Mouse (Mus musculus) heart, postnatal 0 days (tissue): ENCODE data around the gene Cacnb4.

Experiments
- CTCF ChIP-seq: IDR thresholded peaks from 2 replicates; pipeline ENCODE4 v1.5.1; 2016; ENCODE audit warnings: antibody characterized with exemption, control low read depth, low read depth
- EP300 ChIP-seq: IDR thresholded peaks from 2 replicates; pipeline ENCODE4 v1.6.1; 2016; ENCODE audit warnings: antibody characterized with exemption, low read depth

DNA sequence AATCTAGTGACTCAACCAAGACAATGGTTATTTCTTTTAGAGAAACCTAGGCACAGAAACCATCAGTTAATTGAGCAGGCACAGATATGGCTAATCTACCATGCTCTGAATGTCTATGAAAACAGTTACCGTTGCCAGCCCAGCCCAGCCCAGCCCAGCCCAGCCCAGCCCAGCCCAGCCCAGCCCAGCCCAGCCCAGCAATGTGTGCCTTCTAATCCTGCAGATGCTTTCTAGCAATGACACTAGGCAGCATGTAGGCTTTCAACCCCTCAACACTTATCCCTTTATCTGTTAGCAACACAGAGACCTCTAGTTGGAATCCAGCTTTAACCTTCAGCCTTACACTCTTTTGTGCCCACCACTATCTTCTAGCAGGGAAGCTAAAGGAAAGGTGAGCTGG, 227.7 kb downstream of the Cacnb4 start:
- TF ChIP-seq CTCF (no peak), EP300 (no peak)
